Mouse (Mus musculus): ENCODE measurements around the gene Zranb3.

DNA sequence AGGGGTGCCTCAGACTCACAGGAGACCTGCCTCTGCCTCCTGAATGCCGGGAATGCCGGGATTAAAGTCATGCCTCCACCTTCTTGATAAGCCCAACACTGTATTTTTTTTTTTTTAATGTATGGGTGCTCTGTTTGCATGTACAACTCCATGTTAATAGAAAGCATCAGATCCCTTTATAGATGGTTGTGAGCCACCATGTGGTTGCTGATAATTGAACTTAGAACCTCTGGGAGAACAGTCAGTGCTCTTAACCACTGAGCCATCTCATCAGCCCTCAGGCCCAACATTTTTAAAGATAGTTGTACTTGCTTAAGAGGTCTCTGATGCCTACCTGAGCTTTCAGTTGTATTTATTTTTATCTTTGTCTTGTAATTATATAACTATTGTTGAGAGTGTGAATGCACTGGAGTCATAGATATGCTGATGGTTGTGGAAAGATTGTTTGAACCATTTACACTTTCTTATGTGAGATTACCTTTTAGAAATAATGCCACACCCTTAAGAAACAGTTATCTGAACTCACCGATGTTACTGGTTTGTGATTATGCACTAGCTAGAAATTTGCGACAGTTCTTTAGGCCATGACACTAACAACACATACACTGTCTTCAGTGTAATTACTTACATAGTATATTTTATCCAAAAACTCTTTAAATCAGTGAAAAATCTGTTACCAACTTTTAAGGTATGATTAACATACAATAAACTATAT, 18.2 kb upstream of the Zranb3 start:
- TF ChIP-seq POLR2A (IDR thresholded peaks at IDR 0.05; ENCODE audit: low read depth, low read length) (no peak), CTCF (IDR thresholded peaks at IDR 0.05; ENCODE audit: extremely low read depth, insufficient read depth, insufficient read length, insufficient replicate concordance) (no peak)
